Mouse (Mus musculus): ENCODE results near the gene Zfp536.

Gene Zfp536

GRCm38 (mm10) chr7:37531166-37531565, 242.3 kb downstream of the Zfp536 start:
- in situ Hi-C loops (cut with MboI; ENCODE audit: low pct_unique_long_range_greater_than_20kb in 1 of 2, low sequenced_read_pairs in 2 of 2, unreplicated experiment in 1 of 2): no loop called here

- in situ Hi-C loops (cut with MboI; ENCODE audit: low pct_unique_long_range_greater_than_20kb in 1 of 2, low sequenced_read_pairs in 2 of 2, unreplicated experiment in 1 of 2): no loop called here
Observed at GRCm38 (mm10) chr7:37528311-37528710, 245.1 kb downstream of the Zfp536 start.

GRCm38 (mm10) chr7:37527890-37528289, 245.6 kb downstream of the Zfp536 start:
- in situ Hi-C loops (cut with MboI; ENCODE audit: low pct_unique_long_range_greater_than_20kb in 1 of 2, low sequenced_read_pairs in 2 of 2, unreplicated experiment in 1 of 2): no loop called here

- in situ Hi-C loops (cut with MboI; ENCODE audit: low pct_unique_long_range_greater_than_20kb in 1 of 2, low sequenced_read_pairs in 2 of 2, unreplicated experiment in 1 of 2): no loop called here
Observed at GRCm38 (mm10) chr7:37521407-37521806, 252.0 kb downstream of the Zfp536 start.

GRCm38 (mm10) chr7:37510933-37511675, 262.3 kb downstream of the Zfp536 start:
- in situ Hi-C loops (cut with MboI; ENCODE audit: low pct_unique_long_range_greater_than_20kb in 1 of 2, low sequenced_read_pairs in 2 of 2, unreplicated experiment in 1 of 2): no loop called here

- in situ Hi-C loops (cut with MboI; ENCODE audit: low pct_unique_long_range_greater_than_20kb in 1 of 2, low sequenced_read_pairs in 2 of 2, unreplicated experiment in 1 of 2): no loop called here
Observed at GRCm38 (mm10) chr7:37509700-37510099, 263.7 kb downstream of the Zfp536 start.

- in situ Hi-C loops (cut with MboI; ENCODE audit: low pct_unique_long_range_greater_than_20kb in 1 of 2, low sequenced_read_pairs in 2 of 2, unreplicated experiment in 1 of 2): no loop called here
Observed at GRCm38 (mm10) chr7:37505548-37505947, 267.9 kb downstream of the Zfp536 start.

GRCm38 (mm10) chr7:37505096-37505495, 268.3 kb downstream of the Zfp536 start:
- in situ Hi-C loops (cut with MboI; ENCODE audit: low pct_unique_long_range_greater_than_20kb in 1 of 2, low sequenced_read_pairs in 2 of 2, unreplicated experiment in 1 of 2): no loop called here

- in situ Hi-C loops (cut with MboI; ENCODE audit: low pct_unique_long_range_greater_than_20kb in 1 of 2, low sequenced_read_pairs in 2 of 2, unreplicated experiment in 1 of 2): no loop called here
Observed at GRCm38 (mm10) chr7:37498881-37499280, 274.6 kb downstream of the Zfp536 start.

GRCm38 (mm10) chr7:37496491-37496890, 276.9 kb downstream of the Zfp536 start:
- in situ Hi-C loops (cut with MboI; ENCODE audit: low pct_unique_long_range_greater_than_20kb in 1 of 2, low sequenced_read_pairs in 2 of 2, unreplicated experiment in 1 of 2): no loop called here

GRCm38 (mm10) chr7:37490312-37490711, 283.1 kb downstream of the Zfp536 start:
- in situ Hi-C loops (cut with MboI; ENCODE audit: low pct_unique_long_range_greater_than_20kb in 1 of 2, low sequenced_read_pairs in 2 of 2, unreplicated experiment in 1 of 2): no loop called here

- in situ Hi-C loops (cut with MboI; ENCODE audit: low pct_unique_long_range_greater_than_20kb in 1 of 2, low sequenced_read_pairs in 2 of 2, unreplicated experiment in 1 of 2): no loop called here
Observed at GRCm38 (mm10) chr7:37484946-37485345, 288.5 kb downstream of the Zfp536 start.

- in situ Hi-C loops (cut with MboI; ENCODE audit: low pct_unique_long_range_greater_than_20kb in 1 of 2, low sequenced_read_pairs in 2 of 2, unreplicated experiment in 1 of 2): no loop called here
Observed at GRCm38 (mm10) chr7:37482564-37482963, 290.9 kb downstream of the Zfp536 start.

GRCm38 (mm10) chr7:37481165-37481564, 292.3 kb downstream of the Zfp536 start:
- in situ Hi-C loops (cut with MboI; ENCODE audit: low pct_unique_long_range_greater_than_20kb in 1 of 2, low sequenced_read_pairs in 2 of 2, unreplicated experiment in 1 of 2): no loop called here

- in situ Hi-C loops (cut with MboI; ENCODE audit: low pct_unique_long_range_greater_than_20kb in 1 of 2, low sequenced_read_pairs in 2 of 2, unreplicated experiment in 1 of 2): loop anchor here (5.0 to 10.0 kb wide), 2 partner anchors 103 to 105 kb away; no protein-coding TSS in a partner anchor
Observed at GRCm38 (mm10) chr7:37477309-37477708, 296.1 kb downstream of the Zfp536 start.

GRCm38 (mm10) chr7:37475485-37475884, 298.0 kb downstream of the Zfp536 start:
- in situ Hi-C loops (cut with MboI; ENCODE audit: low pct_unique_long_range_greater_than_20kb in 1 of 2, low sequenced_read_pairs in 2 of 2, unreplicated experiment in 1 of 2): loop anchor here (5.0 to 10.0 kb wide), 2 partner anchors 101 to 103 kb away; no protein-coding TSS in a partner anchor

- in situ Hi-C loops (cut with MboI; ENCODE audit: low pct_unique_long_range_greater_than_20kb in 1 of 2, low sequenced_read_pairs in 2 of 2, unreplicated experiment in 1 of 2): loop anchor here in 1 of 2 experiments (10.0 kb wide), 1 partner anchor 99 kb away; no protein-coding TSS in a partner anchor
Observed at GRCm38 (mm10) chr7:37474284-37474683, 299.2 kb downstream of the Zfp536 start.

- in situ Hi-C loops (cut with MboI; ENCODE audit: low pct_unique_long_range_greater_than_20kb in 1 of 2, low sequenced_read_pairs in 2 of 2, unreplicated experiment in 1 of 2): loop anchor here in 1 of 2 experiments (10.0 kb wide), 1 partner anchor 99 kb away; no protein-coding TSS in a partner anchor
Observed at GRCm38 (mm10) chr7:37473311-37474084, 299.9 kb downstream of the Zfp536 start.

- in situ Hi-C loops (cut with MboI; ENCODE audit: low pct_unique_long_range_greater_than_20kb in 1 of 2, low sequenced_read_pairs in 2 of 2, unreplicated experiment in 1 of 2): loop anchor here in 1 of 2 experiments (10.0 kb wide), 1 partner anchor 97 kb away; no protein-coding TSS in a partner anchor
Observed at GRCm38 (mm10) chr7:37471726-37472125, 301.7 kb downstream of the Zfp536 start.
